Mouse (Mus musculus): ENCODE data around the gene Abcb1b. TPM values are rescaled to one million over a fixed set of nuclear protein-coding genes. Genes with fewer than 3 reads are reported as not detected.

Gene Abcb1b
- 1.2 and 1.7 TPM in 2 replicates for polyA plus RNA-seq (2014; fragmentation: Nextera tagmentation; extraction: Ambion mirVana)

GRCm38 (mm10) chr5:8797987-8798751 is at the start of gene Abcb1b:
Gene Abcb1b, plus strand, starts transcription at chr5:8798147.
- TF ChIP-seq CTCF (IDR thresholded peaks at IDR 0.05; ENCODE audit: low read depth) = no peak
- no peaks in the 10 kb centered on the region for H3K9me3 ChIP-seq (ENCODE audit: low read depth, low read length)
- H3K9ac ChIP-seq = peak within 1 kb of the TSS; percentile 48
- DNase-seq (peak; percentile 75), ATAC-seq (ENCODE audit: insufficient read depth) (peak; percentile 93)
- no peaks in the 10 kb centered on the region for H3K4me1 ChIP-seq (ENCODE audit: insufficient read depth)
- no peak within 1 kb of the TSS for H3K27ac ChIP-seq (ENCODE audit: low read depth)
- H3K36me3 ChIP-seq (ENCODE audit: insufficient read depth) = no peaks in the 10 kb centered on the region
- no peaks in the 10 kb centered on the region for H3K27me3 ChIP-seq (ENCODE audit: insufficient read depth, low read length)
- H3K4me3 ChIP-seq (ENCODE audit: low read depth, low read length) = peak within 1 kb of the TSS; percentile 52
- WGBS = under 1% methylated on average over 44 of the region's 48 CpGs
- peak within 1 kb of the TSS; percentile 98 for H3K4me2 ChIP-seq

DNA sequence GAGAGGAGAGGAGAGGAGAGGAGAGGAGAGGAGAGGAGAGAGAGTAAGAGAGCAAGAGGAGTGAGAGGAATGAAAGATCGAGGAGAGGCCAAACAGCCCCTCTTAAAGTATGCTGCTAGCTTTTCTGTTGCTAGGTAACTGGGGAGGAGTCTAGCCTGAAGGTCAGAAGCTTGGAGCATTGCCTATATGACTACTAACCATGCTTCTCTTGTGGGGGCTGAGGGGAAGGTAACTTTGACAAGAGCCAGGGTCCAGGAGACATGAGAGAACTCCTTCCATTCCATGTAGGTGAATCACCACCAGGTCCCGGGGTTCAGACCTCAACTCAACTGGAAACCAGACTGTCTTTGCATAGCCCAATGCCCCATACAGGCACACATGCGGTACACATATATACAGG is 25.1 kb upstream of the Abcb1b start:
- Histone ChIP-seq H3K4me3 (ENCODE audit: low read depth, low read length) (no peak overlapping the region), H3K27me3 (ENCODE audit: insufficient read depth, low read length) (no peaks in the 10 kb centered on the region), H3K36me3 (ENCODE audit: insufficient read depth) (no peaks in the 10 kb centered on the region), H3K27ac (ENCODE audit: low read depth) (no peak overlapping the region), H3K9me3 (ENCODE audit: low read depth, low read length) (no peaks in the 10 kb centered on the region), H3K4me2 (no peak overlapping the region), H3K4me1 (ENCODE audit: insufficient read depth) (no peaks in the 10 kb centered on the region), H3K9ac (no peak overlapping the region)
- 60% methylated on average over 3 of the region's 3 CpGs for WGBS
- ATAC-seq (ENCODE audit: insufficient read depth) = no peak
- no peak for DNase-seq
- TF ChIP-seq CTCF (IDR thresholded peaks at IDR 0.05; ENCODE audit: low read depth) = no peak

- H3K9ac ChIP-seq = no peak overlapping the region
- no peaks in the 10 kb centered on the region for H3K36me3 ChIP-seq (ENCODE audit: insufficient read depth)
- ATAC-seq (ENCODE audit: insufficient read depth) (no peak), DNase-seq (no peak)
- H3K4me3 ChIP-seq (ENCODE audit: low read depth, low read length) = no peak overlapping the region
- no peak overlapping the region for H3K27ac ChIP-seq (ENCODE audit: low read depth)
- H3K4me2 ChIP-seq = no peak overlapping the region
- H3K4me1 ChIP-seq (ENCODE audit: insufficient read depth) = no peaks in the 10 kb centered on the region
- TF ChIP-seq CTCF (IDR thresholded peaks at IDR 0.05; ENCODE audit: low read depth) = no peak
- 74% methylated on average over 2 of the region's 2 CpGs for WGBS
- no peaks in the 10 kb centered on the region for H3K9me3 ChIP-seq (ENCODE audit: low read depth, low read length)
- no peaks in the 10 kb centered on the region for H3K27me3 ChIP-seq (ENCODE audit: insufficient read depth, low read length)
Observed at GRCm38 (mm10) chr5:8778311-8778710, 19.6 kb upstream of the Abcb1b start.

DNA sequence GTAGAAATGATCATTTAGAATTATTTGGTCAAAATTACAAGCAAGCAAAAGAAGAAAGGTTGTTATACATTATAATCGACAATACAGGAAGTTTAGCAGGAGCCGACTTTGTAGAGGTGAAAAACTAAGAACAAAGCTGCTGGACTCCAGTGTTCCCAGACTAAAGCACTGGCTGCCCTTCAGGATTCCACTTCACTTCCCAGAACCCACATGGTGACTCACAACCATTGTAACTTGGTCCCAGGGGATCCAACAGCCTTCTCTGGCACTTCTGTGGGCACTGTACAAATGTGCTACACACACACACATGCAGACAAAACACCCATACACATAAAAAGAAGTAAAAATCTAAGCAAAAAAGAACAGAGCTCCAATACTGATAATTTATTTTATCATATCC is 19.2 kb upstream of the Abcb1b start:
- no peaks in the 10 kb centered on the region for H3K27me3 ChIP-seq (ENCODE audit: insufficient read depth, low read length)
- H3K9ac ChIP-seq = no peak overlapping the region
- 86% methylated on average over 2 of the region's 2 CpGs for WGBS
- no peak for TF ChIP-seq CTCF (IDR thresholded peaks at IDR 0.05; ENCODE audit: low read depth)
- no peak overlapping the region for H3K4me2 ChIP-seq
- no peak for ATAC-seq (ENCODE audit: insufficient read depth)
- DNase-seq = no peak
- no peaks in the 10 kb centered on the region for H3K9me3 ChIP-seq (ENCODE audit: low read depth, low read length)
- no peaks in the 10 kb centered on the region for H3K36me3 ChIP-seq (ENCODE audit: insufficient read depth)
- no peaks in the 10 kb centered on the region for H3K4me1 ChIP-seq (ENCODE audit: insufficient read depth)
- H3K4me3 ChIP-seq (ENCODE audit: low read depth, low read length) = no peak overlapping the region
- H3K27ac ChIP-seq (ENCODE audit: low read depth) = no peak overlapping the region

- H3K9ac ChIP-seq = no peak overlapping the region
- ATAC-seq (ENCODE audit: insufficient read depth) = no peak
- H3K36me3 ChIP-seq (ENCODE audit: insufficient read depth) = no peaks in the 10 kb centered on the region
- no peaks in the 10 kb centered on the region for H3K9me3 ChIP-seq (ENCODE audit: low read depth, low read length)
- no peak overlapping the region for H3K27ac ChIP-seq (ENCODE audit: low read depth)
- DNase-seq = no peak
- 49% methylated on average over 4 of the region's 4 CpGs for WGBS
- TF ChIP-seq CTCF (IDR thresholded peaks at IDR 0.05; ENCODE audit: low read depth) = no peak
- H3K4me1 ChIP-seq (ENCODE audit: insufficient read depth) = no peaks in the 10 kb centered on the region
- no peaks in the 10 kb centered on the region for H3K27me3 ChIP-seq (ENCODE audit: insufficient read depth, low read length)
- H3K4me2 ChIP-seq = no peak overlapping the region
- no peak overlapping the region for H3K4me3 ChIP-seq (ENCODE audit: low read depth, low read length)
Observed at GRCm38 (mm10) chr5:8792281-8792680, 5.7 kb upstream of the Abcb1b start.

DNA sequence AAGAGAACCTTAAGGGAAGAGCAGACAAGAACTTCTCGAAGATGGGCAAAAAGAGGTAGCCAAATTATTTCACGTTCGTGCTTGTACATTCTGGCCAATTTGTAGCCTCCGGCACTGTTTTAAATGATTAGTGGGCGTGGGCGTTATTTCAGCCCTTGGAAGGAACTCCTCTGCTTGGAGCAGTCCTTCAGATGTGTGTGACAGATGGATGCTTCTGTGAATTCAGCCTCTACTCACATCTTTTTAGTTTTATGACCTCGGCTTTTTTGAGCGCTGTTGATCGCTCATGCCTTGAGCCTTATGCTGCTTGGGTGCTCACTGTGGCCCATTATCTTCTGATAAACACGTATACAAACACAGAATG is 787 bp downstream of the Abcb1b start:
- peak; percentile 23 for DNase-seq

DNA sequence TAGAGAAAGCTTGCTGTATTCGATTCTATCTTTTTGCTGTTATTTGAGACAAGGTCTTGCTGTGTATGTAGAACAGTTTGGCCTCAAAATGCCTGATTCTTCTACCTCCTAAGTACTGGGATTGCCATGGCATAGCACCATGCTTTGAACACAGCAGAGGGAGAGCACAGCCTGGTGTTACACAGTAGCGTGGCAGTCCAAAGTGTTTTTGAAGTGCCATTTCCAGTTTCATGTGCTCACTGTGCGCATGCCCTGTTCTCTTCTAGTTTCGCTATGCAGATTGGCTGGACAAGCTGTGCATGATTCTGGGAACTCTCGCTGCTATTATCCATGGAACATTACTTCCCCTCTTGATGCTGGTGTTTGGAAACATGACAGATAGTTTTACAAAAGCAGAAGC is 7.8 kb downstream of the Abcb1b start:
- Histone ChIP-seq H3K4me2 (no peak overlapping the region), H3K36me3 (ENCODE audit: insufficient read depth) (no peaks in the 10 kb centered on the region), H3K9me3 (ENCODE audit: low read depth, low read length) (no peaks in the 10 kb centered on the region), H3K27ac (ENCODE audit: low read depth) (no peak overlapping the region), H3K4me1 (ENCODE audit: insufficient read depth) (no peaks in the 10 kb centered on the region), H3K9ac (no peak overlapping the region), H3K4me3 (ENCODE audit: low read depth, low read length) (no peak overlapping the region), H3K27me3 (ENCODE audit: insufficient read depth, low read length) (no peaks in the 10 kb centered on the region)
- 85% methylated on average over 5 of the region's 5 CpGs for WGBS
- no peak for TF ChIP-seq CTCF (IDR thresholded peaks at IDR 0.05; ENCODE audit: low read depth)
- no peak for DNase-seq
- ATAC-seq (ENCODE audit: insufficient read depth) = no peak

More for the DNA sequence above, 787 bp downstream of the Abcb1b start:
- H3K27me3 ChIP-seq (ENCODE audit: insufficient read depth, low read length) = no peaks in the 10 kb centered on the region
- no peaks in the 10 kb centered on the region for H3K36me3 ChIP-seq (ENCODE audit: insufficient read depth)
- peak overlapping the region; percentile 52 for H3K4me3 ChIP-seq (ENCODE audit: low read depth, low read length)
- peak; percentile 4; the same call in 1 of the 2 replicates for ATAC-seq (ENCODE audit: insufficient read depth)
- peak overlapping the region; percentile 48; the same call in 1 of the 2 replicates for H3K9ac ChIP-seq
- no peak overlapping the region for H3K27ac ChIP-seq (ENCODE audit: low read depth)
- no peaks in the 10 kb centered on the region for H3K9me3 ChIP-seq (ENCODE audit: low read depth, low read length)
- WGBS = 30% methylated on average over 10 of the region's 10 CpGs
- no peaks in the 10 kb centered on the region for H3K4me1 ChIP-seq (ENCODE audit: insufficient read depth)
- peak overlapping the region; percentile 98 for H3K4me2 ChIP-seq
- TF ChIP-seq CTCF (IDR thresholded peaks at IDR 0.05; ENCODE audit: low read depth) = no peak
